Mouse (Mus musculus): ENCODE measurements around the gene Atp5f1. TPM values are rescaled to one million over a fixed set of nuclear protein-coding genes. Genes with fewer than 3 reads are reported as not detected.
A peak's percentile ranks its signal among the peaks of the same experiment; 100 is the strongest.

Gene Atp5f1
- polyA plus RNA-seq, 1 experiment from 2014 or later = 575 TPM

DNA sequence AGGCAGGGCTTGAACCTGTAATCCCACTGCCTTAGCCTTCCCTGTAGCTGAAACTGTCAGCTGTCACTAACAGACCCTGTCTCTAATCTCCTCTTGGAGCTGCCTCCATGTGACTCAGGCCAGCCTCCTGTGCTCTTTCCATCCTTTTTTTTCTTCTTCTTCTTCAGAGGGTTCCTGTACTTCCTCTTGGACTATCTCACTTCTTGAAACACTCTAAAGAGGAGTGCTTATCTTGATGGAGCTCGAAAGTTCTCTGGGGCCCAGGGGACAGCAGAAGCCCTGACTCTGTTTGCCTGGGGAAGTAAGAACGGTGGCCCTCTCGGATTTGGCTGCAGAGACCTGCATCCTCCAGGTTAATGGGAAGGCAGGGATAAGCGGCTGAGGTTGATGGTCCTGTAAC is 55.7 kb downstream of the Atp5f1 start:
- no peak overlapping the region for H3K4me2 ChIP-seq (ENCODE audit: low read depth, low read length)
- 74% methylated on average over 4 of the region's 4 CpGs for WGBS

DNA sequence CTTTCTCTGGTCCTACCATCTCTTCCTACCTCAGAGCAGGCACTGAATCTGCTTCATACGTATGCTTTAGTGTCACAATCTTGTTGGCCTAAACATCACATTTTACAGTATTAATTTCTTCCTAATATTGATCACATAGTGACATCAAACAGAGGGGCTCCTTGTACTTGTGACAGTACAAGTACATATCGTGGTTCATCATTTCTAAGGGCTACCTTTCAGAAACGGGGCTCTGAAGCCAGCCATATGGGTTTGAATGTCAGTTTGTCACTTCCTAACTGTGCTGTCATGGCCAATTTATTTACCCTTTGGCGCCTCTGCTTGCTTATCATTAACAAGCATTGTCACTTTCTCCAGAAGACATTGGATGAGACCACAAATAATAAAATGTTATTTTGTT is 58.4 kb downstream of the Atp5f1 start:
- 73% methylated on average over 4 of the region's 4 CpGs for WGBS
- H3K4me3 ChIP-seq (ENCODE audit: low read depth, low read length) = no peak overlapping the region
- ATAC-seq (replicated peaks; ENCODE audit: insufficient number of reproducible peaks, low FRiP score, low TSS enrichment, low read depth) (no peak), DNase-seq (ENCODE audit: low spot score) (no peak)
- no peaks in the 10 kb centered on the region for H3K9me3 ChIP-seq (replicated peaks; ENCODE audit: control insufficient read depth, low read length)
- H3K9ac ChIP-seq (replicated peaks; ENCODE audit: low read length) = no peak overlapping the region
- no peaks in the 10 kb centered on the region for H3K27me3 ChIP-seq (ENCODE audit: control insufficient read depth, insufficient read depth, low read length)
- no peaks in the 10 kb centered on the region for H3K4me1 ChIP-seq (ENCODE audit: control insufficient read depth, insufficient read depth, low read length)
- H3K27ac ChIP-seq (replicated peaks; ENCODE audit: low read depth, low read length) = no peak overlapping the region
- H3K36me3 ChIP-seq (replicated peaks; ENCODE audit: control insufficient read depth, insufficient read depth, low read depth, low read length) = no peaks in the 10 kb centered on the region
- no peak overlapping the region for H3K4me2 ChIP-seq (ENCODE audit: low read depth, low read length)

More for the DNA sequence above, 55.7 kb downstream of the Atp5f1 start:
- H3K9me3 ChIP-seq (replicated peaks; ENCODE audit: control insufficient read depth, low read length) = no peaks in the 10 kb centered on the region
- no peak for ATAC-seq (replicated peaks; ENCODE audit: insufficient number of reproducible peaks, low FRiP score, low TSS enrichment, low read depth)
- no peak for DNase-seq (ENCODE audit: low spot score)
- no peak overlapping the region for H3K27ac ChIP-seq (replicated peaks; ENCODE audit: low read depth, low read length)
- H3K27me3 ChIP-seq (ENCODE audit: control insufficient read depth, insufficient read depth, low read length) = no peaks in the 10 kb centered on the region
- no peaks in the 10 kb centered on the region for H3K36me3 ChIP-seq (replicated peaks; ENCODE audit: control insufficient read depth, insufficient read depth, low read depth, low read length)
- H3K4me1 ChIP-seq (ENCODE audit: control insufficient read depth, insufficient read depth, low read length) = no peaks in the 10 kb centered on the region
- H3K9ac ChIP-seq (replicated peaks; ENCODE audit: low read length) = no peak overlapping the region
- H3K4me3 ChIP-seq (ENCODE audit: low read depth, low read length) = no peak overlapping the region

DNA sequence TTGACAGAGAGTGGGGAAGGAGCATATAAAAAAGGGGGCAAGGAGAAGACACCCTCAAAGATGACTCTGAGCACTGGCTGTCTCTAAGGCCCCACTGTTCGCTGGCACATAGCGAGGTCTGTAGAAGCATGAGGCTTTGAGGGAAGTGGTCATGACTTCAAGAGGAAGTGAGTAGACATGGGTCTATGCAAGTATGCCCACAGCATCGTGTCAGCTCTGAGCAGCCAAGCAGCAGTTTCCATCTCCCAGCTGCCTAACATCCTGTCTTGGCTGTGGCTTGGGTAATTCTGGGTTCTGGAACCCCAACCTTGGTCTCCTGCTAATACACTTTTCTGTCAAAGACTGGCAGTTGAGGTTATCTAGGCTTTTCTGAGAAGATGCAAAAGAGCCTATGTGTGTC is 59.2 kb downstream of the Atp5f1 start:
- ATAC-seq (replicated peaks; ENCODE audit: insufficient number of reproducible peaks, low FRiP score, low TSS enrichment, low read depth) = no peak
- no peak overlapping the region for H3K27ac ChIP-seq (replicated peaks; ENCODE audit: low read depth, low read length)
- WGBS = 81% methylated on average over 3 of the region's 3 CpGs
- no peaks in the 10 kb centered on the region for H3K36me3 ChIP-seq (replicated peaks; ENCODE audit: control insufficient read depth, insufficient read depth, low read depth, low read length)
- H3K9me3 ChIP-seq (replicated peaks; ENCODE audit: control insufficient read depth, low read length) = no peaks in the 10 kb centered on the region
- no peaks in the 10 kb centered on the region for H3K4me1 ChIP-seq (ENCODE audit: control insufficient read depth, insufficient read depth, low read length)
- H3K9ac ChIP-seq (replicated peaks; ENCODE audit: low read length) = no peak overlapping the region
- no peak overlapping the region for H3K4me2 ChIP-seq (ENCODE audit: low read depth, low read length)
- DNase-seq (ENCODE audit: low spot score) = no peak
- no peak overlapping the region for H3K4me3 ChIP-seq (ENCODE audit: low read depth, low read length)
- H3K27me3 ChIP-seq (ENCODE audit: control insufficient read depth, insufficient read depth, low read length) = no peaks in the 10 kb centered on the region

DNA sequence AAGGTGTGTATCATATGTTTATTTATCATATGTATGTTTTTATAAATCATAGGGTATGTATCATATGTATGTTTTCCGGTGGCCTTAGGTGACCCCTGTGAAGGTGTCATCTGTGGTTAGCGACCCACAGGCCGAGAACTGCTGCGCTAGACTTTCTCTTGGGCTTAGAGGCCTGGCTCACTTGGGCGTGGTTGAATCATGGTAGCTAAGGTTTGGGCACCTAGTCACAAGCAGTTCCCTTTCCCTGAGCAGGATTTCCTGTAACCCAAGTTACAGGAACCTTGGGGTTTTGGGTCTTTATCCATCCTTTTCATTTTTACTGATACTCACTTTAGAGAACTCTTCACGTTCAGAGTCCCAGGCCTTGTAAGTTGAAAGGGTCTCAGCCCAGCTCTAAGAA is 59.6 kb downstream of the Atp5f1 start:
- DNase-seq (ENCODE audit: low spot score) (no peak), ATAC-seq (replicated peaks; ENCODE audit: insufficient number of reproducible peaks, low FRiP score, low TSS enrichment, low read depth) (no peak)
- 84% methylated on average over 6 of the region's 6 CpGs for WGBS
- H3K4me3 ChIP-seq (ENCODE audit: low read depth, low read length) = no peak overlapping the region
- H3K9ac ChIP-seq (replicated peaks; ENCODE audit: low read length) = no peak overlapping the region
- no peak overlapping the region for H3K4me2 ChIP-seq (ENCODE audit: low read depth, low read length)
- no peak overlapping the region for H3K27ac ChIP-seq (replicated peaks; ENCODE audit: low read depth, low read length)
- no peaks in the 10 kb centered on the region for H3K9me3 ChIP-seq (replicated peaks; ENCODE audit: control insufficient read depth, low read length)
- H3K36me3 ChIP-seq (replicated peaks; ENCODE audit: control insufficient read depth, insufficient read depth, low read depth, low read length) = no peaks in the 10 kb centered on the region
- H3K4me1 ChIP-seq (ENCODE audit: control insufficient read depth, insufficient read depth, low read length) = no peaks in the 10 kb centered on the region
- H3K27me3 ChIP-seq (ENCODE audit: control insufficient read depth, insufficient read depth, low read length) = no peaks in the 10 kb centered on the region

DNA sequence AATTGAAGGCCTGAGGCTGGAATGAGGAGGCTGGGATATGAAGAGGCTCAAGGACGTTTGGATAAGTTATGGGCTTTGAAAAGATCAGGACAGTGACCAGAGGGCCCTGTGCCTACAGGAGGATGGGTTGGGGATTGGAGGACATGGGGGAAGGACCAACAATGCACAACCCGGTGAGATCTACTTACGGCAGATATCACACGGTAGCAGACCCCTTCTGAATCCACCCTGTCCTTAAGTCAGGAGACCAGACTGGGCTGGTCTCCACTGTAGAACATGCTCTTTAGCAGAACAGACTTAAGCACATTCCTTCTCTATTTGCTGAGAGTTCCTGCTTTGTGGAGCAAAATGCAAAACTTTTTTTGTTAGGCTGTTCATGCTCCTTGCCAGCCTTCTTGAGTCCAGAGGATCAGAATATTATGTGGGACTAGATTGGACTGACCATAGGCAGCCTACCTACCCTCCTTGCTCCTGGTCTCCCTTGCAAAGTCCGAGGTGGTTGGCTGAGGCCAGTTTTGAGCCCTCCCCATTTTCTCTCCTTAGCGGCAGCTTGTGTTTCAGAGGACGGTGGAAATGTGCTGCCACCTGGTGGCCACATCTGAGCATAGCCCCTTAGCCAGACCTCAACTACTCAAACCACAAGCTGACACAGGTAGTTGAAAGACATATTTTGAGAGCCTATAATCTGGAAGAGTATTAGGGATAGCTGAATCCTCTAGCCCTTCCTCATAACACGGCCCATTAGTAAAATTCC is 60.3 kb downstream of the Atp5f1 start:
- DNase-seq (ENCODE audit: low spot score) (peak; percentile 86), ATAC-seq (replicated peaks; ENCODE audit: insufficient number of reproducible peaks, low FRiP score, low TSS enrichment, low read depth) (peak; percentile 80)
- Histone ChIP-seq H3K9me3 (replicated peaks; ENCODE audit: control insufficient read depth, low read length) (no peaks in the 10 kb centered on the region), H3K27ac (replicated peaks; ENCODE audit: low read depth, low read length) (no peak overlapping the region), H3K36me3 (replicated peaks; ENCODE audit: control insufficient read depth, insufficient read depth, low read depth, low read length) (no peaks in the 10 kb centered on the region), H3K4me3 (ENCODE audit: low read depth, low read length) (no peak overlapping the region), H3K4me1 (ENCODE audit: control insufficient read depth, insufficient read depth, low read length) (no peaks in the 10 kb centered on the region), H3K9ac (replicated peaks; ENCODE audit: low read length) (no peak overlapping the region; the same call in 1 of the 2 replicates), H3K4me2 (ENCODE audit: low read depth, low read length) (no peak overlapping the region), H3K27me3 (ENCODE audit: control insufficient read depth, insufficient read depth, low read length) (no peaks in the 10 kb centered on the region)
- WGBS = 41% methylated on average over 8 of the region's 8 CpGs

DNA sequence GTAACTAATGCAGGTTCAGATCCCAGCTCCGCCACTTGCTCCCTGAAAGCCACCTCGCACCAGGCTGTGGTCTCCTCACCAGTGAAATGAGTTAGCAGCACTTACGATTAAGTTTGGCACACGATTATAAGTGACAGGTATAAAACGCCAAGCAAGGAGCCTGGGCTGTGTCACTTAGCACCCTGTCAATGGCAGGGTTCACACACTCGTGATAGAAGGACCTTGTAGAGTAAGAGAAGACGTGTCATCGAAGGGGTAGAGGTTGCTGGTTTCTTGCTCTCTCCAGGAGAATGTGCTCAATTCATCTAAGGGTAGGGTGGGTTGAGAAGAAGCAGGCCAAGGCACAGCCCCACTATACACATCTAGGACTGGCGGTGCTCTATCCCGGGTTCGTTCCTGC is 61.0 kb downstream of the Atp5f1 start:
- Histone ChIP-seq H3K4me2 (ENCODE audit: low read depth, low read length) (no peak overlapping the region), H3K9ac (replicated peaks; ENCODE audit: low read length) (no peak overlapping the region; the same call in 1 of the 2 replicates), H3K36me3 (replicated peaks; ENCODE audit: control insufficient read depth, insufficient read depth, low read depth, low read length) (no peaks in the 10 kb centered on the region), H3K4me1 (ENCODE audit: control insufficient read depth, insufficient read depth, low read length) (peaks cover 3% of the 10 kb centered on the region; the same call in 1 of the 2 replicates), H3K27ac (replicated peaks; ENCODE audit: low read depth, low read length) (no peak overlapping the region), H3K4me3 (ENCODE audit: low read depth, low read length) (no peak overlapping the region), H3K27me3 (ENCODE audit: control insufficient read depth, insufficient read depth, low read length) (no peaks in the 10 kb centered on the region), H3K9me3 (replicated peaks; ENCODE audit: control insufficient read depth, low read length) (no peaks in the 10 kb centered on the region)
- ATAC-seq (replicated peaks; ENCODE audit: insufficient number of reproducible peaks, low FRiP score, low TSS enrichment, low read depth) = no peak; the same call in 1 of the 2 replicates
- 90% methylated on average over 11 of the region's 11 CpGs for WGBS
- no peak for DNase-seq (ENCODE audit: low spot score)

DNA sequence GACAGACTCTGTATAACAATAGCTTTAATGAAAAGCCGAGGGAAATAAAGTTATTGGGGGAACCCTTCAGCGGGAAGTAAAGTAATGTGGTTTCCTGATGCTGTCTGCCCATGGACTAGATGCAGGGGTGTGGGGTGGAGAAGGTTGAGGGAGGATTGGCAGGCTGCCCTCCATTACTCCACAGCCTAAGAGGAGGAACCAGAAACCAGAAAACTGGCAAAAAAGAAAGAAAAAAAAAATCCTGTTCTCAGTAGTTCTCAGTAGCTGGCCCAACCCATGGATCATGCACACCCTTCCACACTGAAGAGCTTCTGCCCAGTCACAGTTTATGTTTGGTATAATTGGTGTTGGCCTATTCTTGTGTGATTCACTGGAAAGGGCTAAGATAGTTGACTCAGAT is 61.6 kb downstream of the Atp5f1 start:
- ATAC-seq (replicated peaks; ENCODE audit: insufficient number of reproducible peaks, low FRiP score, low TSS enrichment, low read depth) (no peak), DNase-seq (ENCODE audit: low spot score) (no peak)
- H3K27ac ChIP-seq (replicated peaks; ENCODE audit: low read depth, low read length) = no peak overlapping the region
- 82% methylated on average over 2 of the region's 2 CpGs for WGBS
- no peak overlapping the region for H3K4me3 ChIP-seq (ENCODE audit: low read depth, low read length)
- no peaks in the 10 kb centered on the region for H3K9me3 ChIP-seq (replicated peaks; ENCODE audit: control insufficient read depth, low read length)
- peaks cover 3% of the 10 kb centered on the region; the same call in 1 of the 2 replicates for H3K4me1 ChIP-seq (ENCODE audit: control insufficient read depth, insufficient read depth, low read length)
- H3K36me3 ChIP-seq (replicated peaks; ENCODE audit: control insufficient read depth, insufficient read depth, low read depth, low read length) = no peaks in the 10 kb centered on the region
- no peak overlapping the region for H3K9ac ChIP-seq (replicated peaks; ENCODE audit: low read length)
- H3K27me3 ChIP-seq (ENCODE audit: control insufficient read depth, insufficient read depth, low read length) = no peaks in the 10 kb centered on the region
- H3K4me2 ChIP-seq (ENCODE audit: low read depth, low read length) = no peak overlapping the region

DNA sequence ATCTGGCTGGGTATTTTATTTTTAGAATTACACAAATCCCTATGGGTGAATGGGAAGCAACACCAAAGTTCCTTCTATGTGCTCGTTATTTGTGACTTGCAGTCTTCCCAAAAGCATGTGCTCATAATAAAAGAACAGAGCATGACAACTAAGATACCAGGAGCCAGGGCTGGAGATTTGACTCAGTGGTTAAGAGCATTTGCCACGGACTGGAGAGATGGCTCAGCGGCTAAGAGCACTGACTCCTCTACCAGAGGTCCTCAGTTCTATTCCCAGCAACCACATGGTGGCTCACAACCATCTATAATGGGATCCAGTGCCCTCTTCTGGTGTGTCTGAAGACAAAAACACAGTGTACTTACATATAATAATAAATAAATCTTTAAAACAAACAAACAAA is 63.1 kb downstream of the Atp5f1 start:
- no peaks in the 10 kb centered on the region for H3K9me3 ChIP-seq (replicated peaks; ENCODE audit: control insufficient read depth, low read length)
- ATAC-seq (replicated peaks; ENCODE audit: insufficient number of reproducible peaks, low FRiP score, low TSS enrichment, low read depth) (no peak), DNase-seq (ENCODE audit: low spot score) (no peak)
- H3K9ac ChIP-seq (replicated peaks; ENCODE audit: low read length) = no peak overlapping the region
- H3K4me1 ChIP-seq (ENCODE audit: control insufficient read depth, insufficient read depth, low read length) = peaks cover 3% of the 10 kb centered on the region; the same call in 1 of the 2 replicates
- no peak overlapping the region for H3K4me2 ChIP-seq (ENCODE audit: low read depth, low read length)
- no peaks in the 10 kb centered on the region for H3K36me3 ChIP-seq (replicated peaks; ENCODE audit: control insufficient read depth, insufficient read depth, low read depth, low read length)
- no peak overlapping the region for H3K4me3 ChIP-seq (ENCODE audit: low read depth, low read length)
- H3K27me3 ChIP-seq (ENCODE audit: control insufficient read depth, insufficient read depth, low read length) = no peaks in the 10 kb centered on the region
- H3K27ac ChIP-seq (replicated peaks; ENCODE audit: low read depth, low read length) = no peak overlapping the region
- WGBS = 84% methylated on average over 3 of the region's 3 CpGs

All from embryonic facial prominence, embryonic 11.5 days (tissue).